Mouse (Mus musculus) CH12.LX (cell line): ENCODE measurements around the gene Aldh1b1.

Source experiments
- BHLHE40 ChIP-seq: IDR thresholded peaks from 2 replicates; pipeline ENCODE4 v1.6.1; 2011; ENCODE audit warnings: mild to moderate bottlenecking, low read depth, low read length, improper control_type of control experiment
- CHD2 ChIP-seq: IDR thresholded peaks from 2 replicates; pipeline ENCODE4 v1.6.1; 2011; ENCODE audit warnings: low read length, improper control_type of control experiment
- CTCF ChIP-seq, 2 experiments: IDR thresholded peaks in 1 of 2; conservative IDR thresholded peaks in 1 of 2; 2 replicates each; pipeline ENCODE4 v1.5.1; 2011 to 2012; ENCODE audit warnings: low read depth in 2 of 2, low read length in 2 of 2, improper control_type of control experiment in 1 of 2, inconsistent platforms in 1 of 2, mild to moderate bottlenecking in 1 of 2, moderate library complexity in 1 of 2
- E2F4 ChIP-seq: IDR thresholded peaks from 2 replicates; pipeline ENCODE4 v1.6.1; 2011; ENCODE audit warnings: low read depth, low read length, improper control_type of control experiment; ENCODE audit not compliant: insufficient replicate concordance
- ELF1 ChIP-seq: IDR thresholded peaks from 2 replicates; pipeline ENCODE4 v1.6.1; 2014; ENCODE audit warnings: low read depth, mild to moderate bottlenecking, inconsistent platforms, low read length, improper control_type of control experiment
- ETS1 ChIP-seq: conservative IDR thresholded peaks from 2 replicates; pipeline ENCODE4 v1.6.1; 2012; ENCODE audit warnings: low read depth, mild to moderate bottlenecking, inconsistent platforms, low read length, improper control_type of control experiment, moderate library complexity
- GABPA ChIP-seq: IDR thresholded peaks from 2 replicates; pipeline ENCODE4 v1.6.1; 2012; ENCODE audit warnings: low read depth, low read length, improper control_type of control experiment, inconsistent platforms; ENCODE audit not compliant: insufficient replicate concordance
- MEF2A ChIP-seq: IDR thresholded peaks from 2 replicates; pipeline ENCODE4 v1.6.1; 2014; ENCODE audit warnings: low read depth, mild to moderate bottlenecking, inconsistent platforms, low read length, improper control_type of control experiment, borderline replicate concordance
- POLR2A ChIP-seq: IDR thresholded peaks from 2 replicates; pipeline ENCODE4 v1.6.1; 2011; ENCODE audit warnings: low read depth, mild to moderate bottlenecking, improper control_type of control experiment, low read length
- POLR2AphosphoS2 ChIP-seq: IDR thresholded peaks from 2 replicates; pipeline ENCODE4 v1.6.1; 2011; ENCODE audit warnings: low read depth, low read length, improper control_type of control experiment
- TBP ChIP-seq: conservative IDR thresholded peaks from 2 replicates; pipeline ENCODE4 v1.6.1; 2011; ENCODE audit warnings: low read depth, low read length, improper control_type of control experiment
- ZC3H11A ChIP-seq: IDR thresholded peaks from 2 replicates; pipeline ENCODE4 v1.6.1; 2012; ENCODE audit warnings: low read depth, mild to moderate bottlenecking, inconsistent platforms, low read length, improper control_type of control experiment
- ZKSCAN1 ChIP-seq: IDR thresholded peaks from 2 replicates; pipeline ENCODE4 v1.6.1; 2012; ENCODE audit warnings: low read depth, inconsistent platforms, low read length, improper control_type of control experiment, borderline replicate concordance

DNA sequence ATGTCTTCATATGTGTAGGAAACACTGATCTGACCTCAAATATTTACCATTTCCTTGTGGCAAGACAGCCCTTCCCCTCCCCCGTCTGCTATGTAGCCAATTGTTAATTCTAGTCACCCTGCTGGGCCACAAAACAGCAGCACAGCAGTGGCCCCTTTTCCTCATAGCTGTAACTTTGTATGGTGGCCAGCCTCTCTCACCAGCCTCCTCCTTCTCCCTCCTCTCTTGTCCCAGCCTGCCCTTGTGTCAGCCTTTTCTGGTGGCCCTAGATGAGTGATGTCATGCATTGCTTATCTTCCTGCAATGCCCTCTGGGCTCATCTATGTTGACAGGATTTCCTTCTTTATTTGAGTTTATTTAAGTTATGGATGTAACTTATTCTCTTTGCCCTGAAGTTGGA, 50.6 kb downstream of the Aldh1b1 start:
- TF ChIP-seq ZKSCAN1, result no peak
- no peak for TF ChIP-seq BHLHE40
- TF ChIP-seq ELF1, result no peak
- TF ChIP-seq TBP, result no peak
- no peak for TF ChIP-seq CTCF (conservative IDR thresholded peaks at IDR 0.05 in 1 of 2, IDR thresholded peaks at IDR 0.05 in 1 of 2; ENCODE audit: low read depth in 2 of 2, low read length in 2 of 2)
- TF ChIP-seq POLR2A, result no peak
- TF ChIP-seq CHD2, result no peak
- TF ChIP-seq ZC3H11A, result no peak
- TF ChIP-seq POLR2AphosphoS2, result no peak
- no peak for TF ChIP-seq ETS1
- no peak for TF ChIP-seq GABPA
- no peak for TF ChIP-seq MEF2A
- TF ChIP-seq E2F4, result no peak
